Mouse (Mus musculus) stomach, embryonic 15.5 days (tissue): ENCODE results near the gene Cad. TPM values are rescaled to one million over a fixed set of nuclear protein-coding genes. Genes with fewer than 3 reads are reported as not detected.

Experiments
- ATAC-seq: fragments of 200-750 bp; cut with Nextera tagmentation; 2 replicates; pipeline ENCODE4 v1.8.0; 2017; ENCODE audit warnings: low read depth, moderate number of reproducible peaks, moderate TSS enrichment; ENCODE audit not compliant: insufficient read depth, low FRiP score
- H3K27ac ChIP-seq: fragments of 300-500 bp; sonication (generic); 2 replicates; pipeline ENCODE4 v1.5.1; 2015; ENCODE audit warnings: mild to moderate bottlenecking, inconsistent platforms
- H3K27me3 ChIP-seq: fragments of 300-500 bp; sonication (generic); replicated peaks from 2 replicates; pipeline ENCODE4 v1.6.1; 2015; ENCODE audit warnings: inconsistent platforms
- H3K36me3 ChIP-seq: fragments of 300-500 bp; sonication (generic); 2 replicates; pipeline ENCODE4 v1.6.1; 2015; ENCODE audit warnings: inconsistent platforms
- H3K4me1 ChIP-seq: fragments of 300-500 bp; sonication (generic); 2 replicates; pipeline ENCODE4 v1.6.1; 2015; ENCODE audit warnings: inconsistent platforms
- H3K4me2 ChIP-seq: fragments of 300-500 bp; sonication (generic); 2 replicates; pipeline ENCODE4 v1.6.1; 2015; ENCODE audit warnings: mild to moderate bottlenecking, inconsistent platforms
- H3K4me3 ChIP-seq: fragments of 300-500 bp; sonication (generic); replicated peaks from 2 replicates; pipeline ENCODE4 v1.5.1; 2015; ENCODE audit warnings: inconsistent platforms
- H3K9ac ChIP-seq: fragments of 300-500 bp; sonication (generic); 2 replicates; pipeline ENCODE4 v1.6.1; 2015; ENCODE audit warnings: inconsistent platforms
- H3K9me3 ChIP-seq: fragments of 300-500 bp; sonication (generic); 2 replicates; pipeline ENCODE4 v1.6.1; 2016; ENCODE audit warnings: inconsistent platforms
- WGBS: fragments of 180-500 bp; shearing (Covaris S2); methylation state at CpG from one replicate; pipeline ENCODE4 v1.1.7; 2015; 5-methylcytosine and 5-hydroxymethylcytosine counted together
- polyA plus RNA-seq: library from polyadenylated mRNA; unstranded; fragments of >200 nt; fragmentation: Nextera tagmentation; extraction: Ambion mirVana; gene quantifications from 2 replicates; pipeline ENCODE4 v1.2.1, GENCODE M21; 2015

Gene Cad
- polyA plus RNA-seq, 1 experiment from 2014 or later = 23.0 TPM

GRCm38 (mm10) chr5:31076346-31076745 lies 21.8 kb downstream of the Cad start:
- no peak overlapping the region for H3K27ac ChIP-seq
- H3K4me1 ChIP-seq = 0 out of 2 replicates have a peak, but pooled peaks cover 3% of the 10 kb centered on the region
- no peak overlapping the region for H3K9ac ChIP-seq
- peaks cover 73% of the 10 kb centered on the region for H3K36me3 ChIP-seq
- H3K4me3 ChIP-seq = no peak overlapping the region
- no peak for ATAC-seq
- H3K9me3 ChIP-seq = no peaks in the 10 kb centered on the region
- no peaks in the 10 kb centered on the region for H3K27me3 ChIP-seq
- WGBS = 83% methylated on average over 13 of the region's 13 CpGs
- H3K4me2 ChIP-seq = no peak overlapping the region

- Histone ChIP-seq H3K9ac (no peak overlapping the region), H3K9me3 (no peaks in the 10 kb centered on the region), H3K4me2 (no peak overlapping the region), H3K4me3 (no peak overlapping the region), H3K4me1 (peaks cover 3% of the 10 kb centered on the region; the same call in 1 of the 2 replicates), H3K27me3 (no peaks in the 10 kb centered on the region), H3K36me3 (peaks cover 38% of the 10 kb centered on the region; the same call in 1 of the 2 replicates), H3K27ac (no peak overlapping the region)
- no peak for ATAC-seq
- 70% methylated on average over 13 of the region's 13 CpGs for WGBS
Observed at GRCm38 (mm10) chr5:31080059-31080794, 25.6 kb downstream of the Cad start.

- no peak overlapping the region for H3K4me2 ChIP-seq
- ATAC-seq = no peak
- no peaks in the 10 kb centered on the region for H3K27me3 ChIP-seq
- H3K9ac ChIP-seq = no peak overlapping the region
- 59% methylated on average over 3 of the region's 3 CpGs for WGBS
- no peaks in the 10 kb centered on the region for H3K9me3 ChIP-seq
- no peak overlapping the region for H3K4me3 ChIP-seq
- no peak overlapping the region for H3K27ac ChIP-seq
- peaks cover 3% of the 10 kb centered on the region; the same call in 1 of the 2 replicates for H3K4me1 ChIP-seq
- peaks cover 32% of the 10 kb centered on the region; the same call in 1 of the 2 replicates for H3K36me3 ChIP-seq
Observed at GRCm38 (mm10) chr5:31080795-31081164, 26.2 kb downstream of the Cad start.

- H3K4me2 ChIP-seq = no peak overlapping the region
- H3K9me3 ChIP-seq = no peaks in the 10 kb centered on the region
- no peak overlapping the region for H3K27ac ChIP-seq
- ATAC-seq = no peak
- no peak overlapping the region for H3K4me3 ChIP-seq
- 81% methylated on average over 3 of the region's 3 CpGs for WGBS
- H3K36me3 ChIP-seq = peaks cover 27% of the 10 kb centered on the region; the same call in 1 of the 2 replicates
- 0 out of 2 replicates have a peak, but pooled peaks cover 3% of the 10 kb centered on the region for H3K27me3 ChIP-seq
- peaks cover 3% of the 10 kb centered on the region; the same call in 1 of the 2 replicates for H3K4me1 ChIP-seq
- no peak overlapping the region for H3K9ac ChIP-seq
Observed at GRCm38 (mm10) chr5:31081386-31081785, 26.8 kb downstream of the Cad start.

- Histone ChIP-seq H3K27ac (no peak overlapping the region), H3K9me3 (no peaks in the 10 kb centered on the region), H3K4me2 (no peak overlapping the region), H3K4me3 (no peak overlapping the region), H3K4me1 (peaks cover 3% of the 10 kb centered on the region; the same call in 1 of the 2 replicates), H3K27me3 (0 out of 2 replicates have a peak, but pooled peaks cover 4% of the 10 kb centered on the region), H3K36me3 (peaks cover 17% of the 10 kb centered on the region; the same call in 1 of the 2 replicates), H3K9ac (no peak overlapping the region)
- no peak for ATAC-seq
- 21% methylated on average over 5 of the region's 5 CpGs for WGBS
Observed at GRCm38 (mm10) chr5:31082355-31082754, 27.8 kb downstream of the Cad start.

- Histone ChIP-seq H3K27me3 (peaks cover 8% of the 10 kb centered on the region; the same call in 1 of the 2 replicates), H3K4me1 (peaks cover 3% of the 10 kb centered on the region; the same call in 1 of the 2 replicates), H3K27ac (no peak overlapping the region), H3K4me2 (no peak overlapping the region), H3K9ac (no peak overlapping the region), H3K36me3 (0 out of 2 replicates have a peak, but pooled peaks cover 10% of the 10 kb centered on the region), H3K9me3 (no peaks in the 10 kb centered on the region), H3K4me3 (no peak overlapping the region)
- ATAC-seq = no peak
- 28% methylated on average over 12 of the region's 12 CpGs for WGBS
Observed at GRCm38 (mm10) chr5:31082935-31083625, 28.5 kb downstream of the Cad start.

GRCm38 (mm10) chr5:31083949-31084348 lies 29.4 kb downstream of the Cad start:
- peaks cover 15% of the 10 kb centered on the region; the same call in 1 of the 2 replicates for H3K27me3 ChIP-seq
- H3K27ac ChIP-seq = no peak overlapping the region
- ATAC-seq = no peak
- no peak overlapping the region for H3K9ac ChIP-seq
- H3K4me3 ChIP-seq = no peak overlapping the region
- H3K36me3 ChIP-seq = 0 out of 2 replicates have a peak, but pooled peaks cover 2% of the 10 kb centered on the region
- WGBS = 26% methylated on average over 8 of the region's 8 CpGs
- peaks cover 3% of the 10 kb centered on the region; the same call in 1 of the 2 replicates for H3K4me1 ChIP-seq
- no peak overlapping the region for H3K4me2 ChIP-seq
- no peaks in the 10 kb centered on the region for H3K9me3 ChIP-seq

- Histone ChIP-seq H3K27ac (no peak overlapping the region), H3K9ac (no peak overlapping the region), H3K9me3 (no peaks in the 10 kb centered on the region), H3K36me3 (no peaks in the 10 kb centered on the region), H3K4me3 (no peak overlapping the region), H3K4me1 (no peaks in the 10 kb centered on the region; the same call in 1 of the 2 replicates), H3K4me2 (no peak overlapping the region), H3K27me3 (peaks cover 42% of the 10 kb centered on the region)
- no peak for ATAC-seq
- WGBS = 31% methylated on average over 7 of the region's 7 CpGs
Observed at GRCm38 (mm10) chr5:31086606-31087005, 32.0 kb downstream of the Cad start.

- H3K27me3 ChIP-seq = peaks cover 47% of the 10 kb centered on the region
- ATAC-seq = no peak
- H3K9ac ChIP-seq = no peak overlapping the region
- no peaks in the 10 kb centered on the region for H3K36me3 ChIP-seq
- 67% methylated on average over 2 of the region's 2 CpGs for WGBS
- H3K27ac ChIP-seq = no peak overlapping the region
- no peak overlapping the region for H3K4me2 ChIP-seq
- no peaks in the 10 kb centered on the region for H3K9me3 ChIP-seq
- no peak overlapping the region for H3K4me3 ChIP-seq
- no peaks in the 10 kb centered on the region; the same call in 1 of the 2 replicates for H3K4me1 ChIP-seq
Observed at GRCm38 (mm10) chr5:31087131-31087530, 32.6 kb downstream of the Cad start.

- ATAC-seq = no peak
- peak overlapping the region; percentile 40 for H3K4me3 ChIP-seq
- H3K36me3 ChIP-seq = no peaks in the 10 kb centered on the region
- peaks cover 95% of the 10 kb centered on the region for H3K27me3 ChIP-seq
- WGBS = 4% methylated on average over 35 of the region's 53 CpGs
- peaks cover 33% of the 10 kb centered on the region for H3K4me1 ChIP-seq
- H3K27ac ChIP-seq = no peak overlapping the region
- H3K4me2 ChIP-seq = peak overlapping the region; percentile 79
- H3K9ac ChIP-seq = no peak overlapping the region
- H3K9me3 ChIP-seq = no peaks in the 10 kb centered on the region
Observed at GRCm38 (mm10) chr5:31092231-31092975, 37.8 kb downstream of the Cad start.

- H3K36me3 ChIP-seq = no peaks in the 10 kb centered on the region
- ATAC-seq = peak; percentile 75
- H3K9ac ChIP-seq = no peak overlapping the region
- peaks cover 33% of the 10 kb centered on the region for H3K4me1 ChIP-seq
- peaks cover 89% of the 10 kb centered on the region for H3K27me3 ChIP-seq
- H3K4me2 ChIP-seq = peak overlapping the region; percentile 79
- H3K27ac ChIP-seq = no peak overlapping the region
- peak overlapping the region; percentile 40 for H3K4me3 ChIP-seq
- H3K9me3 ChIP-seq = no peaks in the 10 kb centered on the region
- WGBS = under 1% methylated on average over 51 of the region's 54 CpGs
Observed at GRCm38 (mm10) chr5:31093151-31094041, 38.8 kb downstream of the Cad start.
